Mouse (Mus musculus) lung, embryonic 16.5 days (tissue): Measurements from ENCODE around the gene Edc3. TPM values are rescaled to one million over a fixed set of nuclear protein-coding genes. Genes with fewer than 3 reads are reported as not detected.

Experiments
- ATAC-seq: fragments of 200-750 bp; cut with Nextera tagmentation; 2 replicates; pipeline ENCODE4 v1.8.0; 2017; ENCODE audit warnings: low read depth, mild to moderate bottlenecking, moderate library complexity
- H3K27ac ChIP-seq: fragments of 300-500 bp; sonication (generic); 2 replicates; pipeline ENCODE4 v1.5.1; 2014; ENCODE audit warnings: mild to moderate bottlenecking, control low read depth, low read length
- H3K27me3 ChIP-seq: fragments of 300-500 bp; sonication (generic); 2 replicates; pipeline ENCODE4 v1.6.1; 2014; ENCODE audit warnings: low read depth, low read length, mixed read lengths; ENCODE audit not compliant: control insufficient read depth, insufficient read depth
- H3K36me3 ChIP-seq: fragments of 300-500 bp; sonication (generic); 2 replicates; pipeline ENCODE4 v1.6.1; 2014; ENCODE audit warnings: low read length; ENCODE audit not compliant: control insufficient read depth, insufficient read depth
- H3K4me1 ChIP-seq: fragments of 300-500 bp; sonication (generic); replicated peaks from 2 replicates; pipeline ENCODE4 v1.6.1; 2014; ENCODE audit warnings: low read length, mixed read lengths; ENCODE audit not compliant: control insufficient read depth, insufficient read depth
- H3K4me2 ChIP-seq: fragments of 300-500 bp; sonication (generic); 2 replicates; pipeline ENCODE4 v1.6.1; 2014; ENCODE audit warnings: low read depth, low read length, control low read depth
- H3K4me3 ChIP-seq: fragments of 300-500 bp; sonication (generic); 2 replicates; pipeline ENCODE4 v1.5.1; 2014; ENCODE audit warnings: mild to moderate bottlenecking, low read length, control low read depth
- H3K9ac ChIP-seq: fragments of 300-500 bp; sonication (generic); 2 replicates; pipeline ENCODE4 v1.6.1; 2014; ENCODE audit warnings: low read length, control low read depth
- H3K9me3 ChIP-seq: fragments of 300-500 bp; sonication (generic); 2 replicates; pipeline ENCODE4 v1.6.1; 2016; ENCODE audit warnings: low read length; ENCODE audit not compliant: control insufficient read depth
- WGBS: fragments of 180-500 bp; shearing (Covaris S2); extraction: QIAGEN DNeasy Blood & Tissue Kit; methylation state at CpG from one replicate; pipeline ENCODE4 v1.1.7; 2014; 5-methylcytosine and 5-hydroxymethylcytosine counted together
- polyA plus RNA-seq: library from polyadenylated mRNA; unstranded; fragments of >200 nt; fragmentation: Nextera tagmentation; extraction: Ambion mirVana; gene quantifications from 2 replicates; pipeline ENCODE4 v1.2.1, GENCODE M21; 2015

Gene Edc3
- 31.1 TPM in 2 replicates for polyA plus RNA-seq

DNA sequence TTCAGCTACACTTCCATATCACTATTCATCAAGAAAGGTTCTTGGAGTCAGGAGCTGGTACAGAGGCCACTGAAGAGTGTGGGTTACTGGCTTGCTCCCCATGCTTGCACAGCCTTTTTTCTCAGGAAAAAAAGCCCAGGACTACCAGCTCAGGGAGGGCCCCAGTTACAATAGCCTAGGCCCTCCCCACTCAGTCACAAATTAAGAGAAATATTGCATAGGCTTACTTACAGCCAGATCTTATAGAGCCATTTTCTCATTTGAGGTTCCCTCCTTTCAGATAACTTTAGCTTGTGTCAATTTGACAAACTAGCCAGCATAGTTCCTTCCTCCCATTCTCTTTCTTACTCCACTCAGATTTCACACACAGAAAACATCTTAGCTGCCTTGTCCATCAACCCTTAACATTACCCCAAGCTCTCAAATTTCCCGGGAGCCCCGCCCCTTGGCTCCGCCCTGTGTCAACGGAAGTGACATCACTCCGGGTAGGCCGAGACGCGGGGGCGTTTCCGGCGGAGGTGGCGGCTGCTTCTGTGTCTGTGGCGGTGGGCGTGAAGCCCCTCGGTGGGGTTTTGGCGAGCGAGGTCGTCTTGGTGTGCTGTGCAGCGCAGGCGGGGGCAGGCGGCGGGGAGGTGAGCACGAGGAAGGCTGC lies at the start of gene Edc3:
Edc3 (plus strand) TSS at position 473 of the 652 bp plus-strand sequence.
- peak within 1 kb of the TSS; percentile 93 for H3K4me3 ChIP-seq
- H3K4me1 ChIP-seq = peaks cover 9% of the 10 kb centered on the region
- no peaks in the 10 kb centered on the region for H3K27me3 ChIP-seq
- H3K9me3 ChIP-seq = peaks cover 3% of the 10 kb centered on the region; the same call in 1 of the 2 replicates
- H3K9ac ChIP-seq = peak within 1 kb of the TSS; percentile 92
- peak; percentile 98 for ATAC-seq
- H3K27ac ChIP-seq = peak within 1 kb of the TSS; percentile 87
- H3K4me2 ChIP-seq = peak within 1 kb of the TSS; percentile 86
- under 1% methylated on average over 23 of the region's 23 CpGs for WGBS
- H3K36me3 ChIP-seq = no peaks in the 10 kb centered on the region; the same call in 1 of the 2 replicates

DNA sequence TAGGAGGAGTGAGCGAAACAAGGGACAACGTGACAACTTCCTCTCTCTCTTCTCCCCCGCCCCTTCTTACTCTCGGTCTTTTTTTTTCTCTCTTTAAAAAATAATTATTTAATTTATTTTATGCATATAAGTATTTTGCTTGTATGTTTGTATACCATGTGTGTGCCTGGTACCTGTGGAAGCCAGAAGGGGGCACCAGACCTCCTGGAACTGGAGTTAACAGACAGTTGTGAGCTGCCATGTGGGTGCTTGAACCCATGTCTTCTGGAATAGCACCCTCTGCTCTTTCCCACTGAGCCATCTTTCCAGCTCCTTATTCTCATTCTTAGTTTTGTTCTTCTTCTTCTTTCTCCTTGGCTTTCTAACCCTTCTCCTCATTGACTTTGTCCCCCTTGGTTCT lies 49.4 kb upstream of the Edc3 start:
- 79% methylated on average over 4 of the region's 4 CpGs for WGBS
- H3K27ac ChIP-seq = no peak overlapping the region
- no peaks in the 10 kb centered on the region for H3K9me3 ChIP-seq
- ATAC-seq = no peak
- no peak overlapping the region for H3K4me2 ChIP-seq
- no peaks in the 10 kb centered on the region for H3K36me3 ChIP-seq
- peaks cover 6% of the 10 kb centered on the region for H3K4me1 ChIP-seq
- 0 out of 2 replicates have a peak, but pooled peaks cover 3% of the 10 kb centered on the region for H3K27me3 ChIP-seq
- no peak overlapping the region for H3K9ac ChIP-seq
- H3K4me3 ChIP-seq = no peak overlapping the region

DNA sequence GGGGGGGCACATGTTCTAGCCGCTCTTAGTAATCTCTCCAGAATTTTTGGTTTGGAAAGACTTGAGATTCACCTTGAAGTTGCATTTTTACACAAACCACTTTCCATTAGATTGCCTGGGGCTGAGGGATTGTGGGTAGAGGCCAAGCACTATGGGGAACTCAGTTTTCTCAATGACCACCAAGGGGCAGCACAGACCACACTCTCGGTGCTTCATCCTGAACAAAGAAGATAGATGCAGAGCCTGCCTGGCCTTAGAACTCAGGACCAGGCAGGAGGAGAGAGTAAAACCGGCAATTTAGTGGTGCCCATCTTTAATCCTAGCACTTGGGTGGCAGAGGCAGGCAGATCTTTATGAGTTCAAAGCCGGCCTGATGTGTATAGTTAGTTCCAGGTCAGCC lies 48.6 kb upstream of the Edc3 start:
- H3K4me3 ChIP-seq = no peak overlapping the region
- 22% methylated on average over 4 of the region's 4 CpGs for WGBS
- H3K27me3 ChIP-seq = no peaks in the 10 kb centered on the region
- H3K27ac ChIP-seq = no peak overlapping the region
- H3K4me1 ChIP-seq = peaks cover 6% of the 10 kb centered on the region
- H3K4me2 ChIP-seq = no peak overlapping the region
- H3K9ac ChIP-seq = no peak overlapping the region
- peak; percentile 63; the same call in 1 of the 2 replicates for ATAC-seq
- no peaks in the 10 kb centered on the region for H3K36me3 ChIP-seq
- H3K9me3 ChIP-seq = no peaks in the 10 kb centered on the region

DNA sequence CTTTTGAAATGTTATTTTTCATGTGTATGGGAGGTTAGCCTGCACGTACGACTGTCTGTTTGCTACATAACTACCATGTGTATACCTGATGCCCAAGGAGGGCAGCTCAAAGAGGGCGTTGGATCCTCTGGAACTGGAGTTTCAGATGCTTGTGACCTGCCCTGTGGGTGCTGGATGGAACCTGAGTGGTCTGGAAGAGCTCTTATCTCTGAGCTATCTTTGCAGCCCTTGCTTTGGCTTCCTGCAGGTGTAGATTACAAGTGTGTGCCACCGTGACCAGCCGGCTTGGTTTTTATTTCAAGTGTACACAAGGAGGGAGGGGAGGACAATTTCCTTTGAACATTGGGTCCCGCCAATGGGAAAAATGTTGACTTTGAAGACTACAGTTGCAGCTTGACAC lies 47.8 kb upstream of the Edc3 start:
- Histone ChIP-seq H3K9ac (no peak overlapping the region), H3K9me3 (no peaks in the 10 kb centered on the region), H3K27me3 (no peaks in the 10 kb centered on the region), H3K27ac (no peak overlapping the region), H3K4me3 (no peak overlapping the region), H3K4me2 (no peak overlapping the region), H3K36me3 (no peaks in the 10 kb centered on the region), H3K4me1 (peaks cover 6% of the 10 kb centered on the region)
- 51% methylated on average over 6 of the region's 6 CpGs for WGBS
- ATAC-seq = no peak

DNA sequence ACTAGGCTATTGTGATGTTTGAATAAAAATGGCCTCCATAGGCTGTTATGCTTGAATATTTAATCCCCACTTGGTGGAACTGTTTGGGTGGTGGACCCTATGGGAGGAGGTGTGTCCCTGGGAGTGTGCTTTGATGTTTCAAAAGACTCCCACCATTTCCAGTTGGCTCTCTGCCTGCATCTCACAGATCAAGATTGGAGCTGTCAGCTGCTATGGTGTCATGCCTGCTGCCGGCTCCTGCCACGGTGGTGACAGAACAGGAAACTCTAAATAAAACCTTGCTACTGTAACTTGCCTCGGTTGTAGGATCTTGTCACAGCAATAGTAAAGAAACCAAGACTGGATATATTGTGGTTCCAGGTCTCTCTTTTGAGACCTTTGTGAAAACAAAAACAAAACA lies 46.8 kb upstream of the Edc3 start:
- Histone ChIP-seq H3K27ac (no peak overlapping the region), H3K9ac (no peak overlapping the region), H3K4me3 (no peak overlapping the region), H3K27me3 (no peaks in the 10 kb centered on the region), H3K4me1 (no peaks in the 10 kb centered on the region), H3K4me2 (no peak overlapping the region), H3K36me3 (no peaks in the 10 kb centered on the region), H3K9me3 (no peaks in the 10 kb centered on the region)
- 34% methylated on average over 3 of the region's 3 CpGs for WGBS
- ATAC-seq = no peak

DNA sequence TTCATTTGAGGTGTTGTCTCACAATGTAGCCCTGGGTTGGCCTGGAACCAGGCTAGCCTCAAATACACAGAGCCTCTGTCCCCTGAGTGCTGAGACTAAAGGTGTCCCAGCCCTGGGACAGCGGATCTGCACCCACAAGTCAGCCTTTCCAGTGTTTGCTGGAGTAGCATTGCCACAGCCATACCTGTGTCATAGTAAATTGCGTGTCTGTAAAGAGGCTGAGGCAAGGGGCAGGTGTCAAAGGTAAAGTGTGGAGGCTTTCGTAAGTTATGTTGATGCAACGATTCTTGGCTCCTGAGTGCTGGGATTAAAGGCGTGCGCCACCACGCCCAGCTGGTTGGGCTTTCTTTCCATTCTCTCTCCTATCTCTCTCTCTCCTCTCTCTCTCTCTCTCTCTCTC lies 43.7 kb upstream of the Edc3 start:
- no peak for ATAC-seq
- WGBS = 43% methylated on average over 7 of the region's 7 CpGs
- Histone ChIP-seq H3K27ac (no peak overlapping the region), H3K4me2 (no peak overlapping the region), H3K36me3 (no peaks in the 10 kb centered on the region), H3K4me3 (no peak overlapping the region), H3K9ac (no peak overlapping the region), H3K4me1 (no peaks in the 10 kb centered on the region; the same call in 1 of the 2 replicates), H3K9me3 (no peaks in the 10 kb centered on the region), H3K27me3 (no peaks in the 10 kb centered on the region)

DNA sequence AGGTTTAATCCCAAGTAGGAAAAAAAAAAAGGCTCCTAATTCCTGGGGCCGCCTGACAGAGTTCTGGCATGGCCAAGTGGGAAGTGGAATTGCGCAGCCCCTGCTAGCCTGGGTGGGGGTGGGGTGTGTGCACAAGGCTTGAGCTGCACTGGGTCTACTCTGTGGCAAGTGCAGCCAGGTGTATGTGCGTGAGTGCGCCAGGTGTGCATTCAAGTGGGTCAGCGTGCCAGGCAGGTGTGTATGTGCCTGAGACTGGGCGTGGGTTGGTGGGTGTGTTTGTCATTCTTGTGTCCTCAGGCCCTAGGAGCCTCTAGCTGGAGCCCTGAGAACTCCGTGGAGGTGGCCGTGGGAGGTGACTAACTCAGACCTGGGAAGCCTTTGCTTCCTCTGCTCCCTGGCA lies 41.8 kb upstream of the Edc3 start:
- Histone ChIP-seq H3K36me3 (no peaks in the 10 kb centered on the region), H3K27ac (no peak overlapping the region), H3K4me1 (no peaks in the 10 kb centered on the region; the same call in 1 of the 2 replicates), H3K9ac (no peak overlapping the region), H3K27me3 (no peaks in the 10 kb centered on the region), H3K4me3 (no peak overlapping the region), H3K9me3 (no peaks in the 10 kb centered on the region), H3K4me2 (no peak overlapping the region)
- WGBS = 67% methylated on average over 8 of the region's 8 CpGs
- peak; percentile 66 for ATAC-seq

DNA sequence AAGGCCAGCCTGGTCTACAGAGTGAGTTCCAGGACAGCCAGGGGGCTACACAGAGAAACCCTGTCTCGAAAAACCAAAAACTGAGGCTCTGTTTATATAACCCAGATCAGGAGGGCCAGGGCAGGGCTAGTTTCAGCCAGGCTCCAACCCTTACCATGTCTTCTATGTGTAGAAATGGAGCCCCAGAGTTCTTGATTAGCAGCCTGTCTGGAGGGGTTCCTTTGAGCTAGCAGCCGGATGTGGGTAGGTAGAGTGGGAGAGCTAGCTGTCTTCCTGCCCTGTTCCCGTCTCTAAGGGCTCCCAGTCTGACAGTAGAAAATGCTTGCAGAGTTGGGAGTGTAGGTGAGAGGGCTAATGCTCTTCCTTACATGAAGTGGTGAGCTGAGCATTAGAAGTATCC lies 41.2 kb upstream of the Edc3 start:
- no peaks in the 10 kb centered on the region; the same call in 1 of the 2 replicates for H3K4me1 ChIP-seq
- no peak overlapping the region for H3K4me2 ChIP-seq
- no peak overlapping the region for H3K4me3 ChIP-seq
- H3K9me3 ChIP-seq = no peaks in the 10 kb centered on the region
- ATAC-seq = no peak
- peak overlapping the region; percentile 55 for H3K27ac ChIP-seq
- no peaks in the 10 kb centered on the region for H3K27me3 ChIP-seq
- no peaks in the 10 kb centered on the region for H3K36me3 ChIP-seq
- 64% methylated on average over 3 of the region's 3 CpGs for WGBS
- H3K9ac ChIP-seq = no peak overlapping the region

DNA sequence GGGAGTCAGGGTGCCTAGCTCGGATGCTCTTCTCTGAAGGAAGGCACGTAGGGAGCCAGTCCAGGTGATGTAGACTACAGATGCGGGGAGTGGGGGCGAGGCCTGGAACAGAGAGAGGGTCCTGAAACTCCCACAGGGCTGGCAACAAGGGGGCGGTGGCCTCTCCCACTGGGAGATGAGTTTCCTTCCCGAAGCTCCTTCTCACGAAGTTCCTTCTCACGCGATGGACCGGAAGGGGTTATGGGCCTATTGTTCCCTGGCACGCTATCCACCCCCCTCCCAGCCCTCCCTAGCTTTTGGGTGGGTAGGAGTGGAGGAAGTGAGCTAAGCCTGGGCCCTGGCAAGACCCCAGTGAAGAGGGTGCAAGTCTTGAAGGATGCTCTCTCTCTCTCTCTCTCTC lies 40.5 kb upstream of the Edc3 start:
- no peaks in the 10 kb centered on the region for H3K9me3 ChIP-seq
- no peak overlapping the region for H3K9ac ChIP-seq
- H3K27me3 ChIP-seq = no peaks in the 10 kb centered on the region
- peak; percentile 75 for ATAC-seq
- no peak overlapping the region for H3K4me3 ChIP-seq
- WGBS = 57% methylated on average over 11 of the region's 11 CpGs
- H3K27ac ChIP-seq = peak overlapping the region; percentile 55
- no peaks in the 10 kb centered on the region for H3K36me3 ChIP-seq
- no peak overlapping the region for H3K4me2 ChIP-seq
- H3K4me1 ChIP-seq = no peaks in the 10 kb centered on the region; the same call in 1 of the 2 replicates
